ENCODE assay signal across 21 mouse cellular contexts in the genomic region with DNA sequence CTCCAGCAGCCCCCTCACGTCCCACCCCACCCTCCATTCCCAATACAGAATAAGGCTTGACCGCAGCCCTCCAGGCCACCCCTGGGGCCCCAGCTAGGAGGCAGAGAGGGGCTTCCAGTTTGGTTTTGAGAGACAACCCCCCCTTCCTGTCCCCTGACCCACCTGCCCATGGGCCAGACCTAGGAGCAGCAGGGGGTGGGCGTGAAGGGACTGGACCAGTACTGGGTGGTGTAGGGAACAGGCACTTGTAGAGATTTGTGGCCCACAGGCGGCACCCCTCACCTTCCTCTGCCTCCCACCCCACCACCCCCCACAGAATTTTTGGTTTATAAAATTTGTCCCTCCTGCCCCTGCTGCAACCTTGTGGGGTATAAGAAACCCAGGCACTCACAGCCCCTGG. TPM values are rescaled to one million over a fixed set of nuclear protein-coding genes. Genes with fewer than 3 reads are reported as not detected.
DNase-seq lines count a peak whose midpoint lies in the region; ATAC-seq lines count a peak whose summit lies in the region.
"Had no signal": no experiment of that assay in that cellular context is flagged by ENCODE, and none has a peak within 500 bp of the region (broad histone marks: within the 10 kb centered on the region; RNA-seq: fewer than 3 reads in every experiment).

No protein-coding gene starts in this region.

- no peak overlapping the region for H3K4me2 ChIP-seq in hindbrain, embryonic 12.5 days (replicated peaks)
- H3K4me2 ChIP-seq in midbrain, embryonic 13.5 days (replicated peaks), result no peak overlapping the region
- H3K4me2 ChIP-seq: forebrain, embryonic 13.5 days had no signal

- no peaks in the 10 kb centered on the region for H3K9me3 ChIP-seq in hindbrain, embryonic 12.5 days (replicated peaks)
- no peaks in the 10 kb centered on the region for H3K9me3 ChIP-seq in hindbrain, embryonic 10.5 days
- no peaks in the 10 kb centered on the region for H3K9me3 ChIP-seq in midbrain, embryonic 10.5 days (replicated peaks)
- H3K9me3 ChIP-seq in midbrain, embryonic 13.5 days, result no peaks in the 10 kb centered on the region
- H3K9me3 ChIP-seq in limb, embryonic 10.5 days (replicated peaks), result no peaks in the 10 kb centered on the region
- H3K9me3 ChIP-seq: forebrain, embryonic 13.5 days; G1E had no signal

- no peaks in the 10 kb centered on the region for H3K27me3 ChIP-seq in hindbrain, embryonic 12.5 days
- H3K27me3 ChIP-seq in hindbrain, embryonic 10.5 days (ENCODE audit: insufficient read depth, poor library complexity, severe bottlenecking), result no peaks in the 10 kb centered on the region
- H3K27me3 ChIP-seq in midbrain, embryonic 10.5 days (ENCODE audit: low read depth, poor library complexity, severe bottlenecking), result no peaks in the 10 kb centered on the region
- H3K27me3 ChIP-seq in midbrain, embryonic 13.5 days, result no peaks in the 10 kb centered on the region
- H3K27me3 ChIP-seq in limb, embryonic 10.5 days (ENCODE audit: low read depth, poor library complexity, severe bottlenecking), result no peaks in the 10 kb centered on the region
- H3K27me3 ChIP-seq: forebrain, embryonic 13.5 days; Patski had no signal

- ATAC-seq in hindbrain, embryonic 12.5 days (ENCODE audit: low FRiP score), result no peak
- ATAC-seq in midbrain, embryonic 13.5 days, result no peak
- ATAC-seq: forebrain, embryonic 13.5 days; hindbrain, postnatal 0 days; intestine, postnatal 0 days; Patski had no signal

- H3K36me3 ChIP-seq in hindbrain, embryonic 12.5 days, result peaks cover 15% of the 10 kb centered on the region
- H3K36me3 ChIP-seq in hindbrain, embryonic 10.5 days, result peaks cover 50% of the 10 kb centered on the region
- peaks cover 57% of the 10 kb centered on the region for H3K36me3 ChIP-seq in midbrain, embryonic 10.5 days
- H3K36me3 ChIP-seq in midbrain, embryonic 13.5 days, result 0 out of 2 replicates have a peak, but pooled peaks cover 11% of the 10 kb centered on the region
- peaks cover 74% of the 10 kb centered on the region for H3K36me3 ChIP-seq in limb, embryonic 10.5 days

- no peak overlapping the region for H3K27ac ChIP-seq in hindbrain, embryonic 12.5 days
- no peak overlapping the region for H3K27ac ChIP-seq in hindbrain, embryonic 10.5 days
- H3K27ac ChIP-seq in midbrain, embryonic 10.5 days (replicated peaks), result 0 out of 2 replicates have a peak overlapping the region, but pooled peaks have one; percentile 13
- H3K27ac ChIP-seq in midbrain, embryonic 13.5 days, result no peak overlapping the region
- no peak overlapping the region for H3K27ac ChIP-seq in limb, embryonic 10.5 days
- H3K27ac ChIP-seq: forebrain, embryonic 13.5 days; hindbrain, postnatal 0 days; stomach, postnatal 0 days had no signal

- no peak overlapping the region for H3K4me3 ChIP-seq in hindbrain, embryonic 12.5 days
- H3K4me3 ChIP-seq in hindbrain, embryonic 10.5 days, result no peak overlapping the region
- no peak overlapping the region for H3K4me3 ChIP-seq in midbrain, embryonic 10.5 days
- no peak overlapping the region for H3K4me3 ChIP-seq in midbrain, embryonic 13.5 days (replicated peaks)
- 0 out of 2 replicates have a peak overlapping the region, but pooled peaks have one; percentile 3 for H3K4me3 ChIP-seq in limb, embryonic 10.5 days
- H3K4me3 ChIP-seq: forebrain, embryonic 13.5 days had no signal

- H3K4me1 ChIP-seq in hindbrain, embryonic 12.5 days, result peaks cover 31% of the 10 kb centered on the region
- H3K4me1 ChIP-seq in hindbrain, embryonic 10.5 days (replicated peaks), result peaks cover 64% of the 10 kb centered on the region
- H3K4me1 ChIP-seq in midbrain, embryonic 10.5 days, result peaks cover 57% of the 10 kb centered on the region
- H3K4me1 ChIP-seq in midbrain, embryonic 13.5 days (replicated peaks), result peaks cover 40% of the 10 kb centered on the region
- peaks cover 61% of the 10 kb centered on the region for H3K4me1 ChIP-seq in limb, embryonic 10.5 days

- DNase-seq in cerebellum, adult 9-10 months, result peak; percentile 51
- DNase-seq in cerebellum, adult 11-12 months, result no peak
- no peak for DNase-seq in hindbrain, embryonic 10.5 days (ENCODE audit: low spot score)
- DNase-seq in midbrain, embryonic 10.5 days (ENCODE audit: low spot score), result no peak
- DNase-seq in limb, embryonic 10.5 days (ENCODE audit: low spot score), result no peak
- no peak for DNase-seq in gastrocnemius, adult 18-20 months (ENCODE audit: low spot score)
- DNase-seq: cerebellum, adult 8-10 months; heart, adult 18-20 months; kidney, postnatal 10 days; left cerebral cortex, postnatal 4 days; lung, postnatal 4 days; thymus, adult 2 months; thymus, postnatal 4 days had no signal

- H3K9ac ChIP-seq in hindbrain, embryonic 12.5 days, result peak overlapping the region; percentile 24; the same call in 1 of the 2 replicates
- H3K9ac ChIP-seq in midbrain, embryonic 13.5 days (replicated peaks), result no peak overlapping the region
- H3K9ac ChIP-seq: forebrain, embryonic 13.5 days had no signal

- WGBS in hindbrain, embryonic 12.5 days, result 96% methylated on average over 4 of the region's 4 CpGs
- 97% methylated on average over 4 of the region's 4 CpGs for WGBS in hindbrain, embryonic 10.5 days
- 95% methylated on average over 4 of the region's 4 CpGs for WGBS in midbrain, embryonic 10.5 days
- 95% methylated on average over 4 of the region's 4 CpGs for WGBS in midbrain, embryonic 13.5 days
- WGBS in limb, embryonic 10.5 days, result 93% methylated on average over 4 of the region's 4 CpGs

RNA-seq across cellular contexts. Expression of a gene that starts 5.7 kb away (rescaled TPM):
- polyA plus RNA-seq in hindbrain, embryonic 12.5 days (2016; fragmentation: Nextera tagmentation; extraction: Ambion mirVana), result 17.2 and 19.6 TPM in 2 replicates
- 11.6 and 12.5 TPM in 2 replicates for polyA plus RNA-seq in hindbrain, embryonic 10.5 days (2016; fragmentation: Nextera tagmentation; extraction: Ambion mirVana)
- polyA plus RNA-seq in midbrain, embryonic 10.5 days (2016; fragmentation: Nextera tagmentation; extraction: Ambion mirVana), result 9.3 and 10.5 TPM in 2 replicates
- 13.7 and 15.9 TPM in 2 replicates for polyA plus RNA-seq in midbrain, embryonic 13.5 days (2015; fragmentation: Nextera tagmentation; extraction: Ambion mirVana)
- 11.7 and 12.0 TPM in 2 replicates for polyA plus RNA-seq in limb, embryonic 10.5 days (2016; fragmentation: Nextera tagmentation; extraction: Ambion mirVana)
- 10 to 100 TPM; 83.2 to 83.8 TPM for total RNA-seq in gastrocnemius, adult 18-20 months (2021)

RNA-seq across cellular contexts. Expression of a gene that starts 7.2 kb away (rescaled TPM):
- polyA plus RNA-seq in hindbrain, embryonic 12.5 days (2016; fragmentation: Nextera tagmentation; extraction: Ambion mirVana), result 10.4 and 13.6 TPM in 2 replicates
- polyA plus RNA-seq in hindbrain, embryonic 10.5 days (2016; fragmentation: Nextera tagmentation; extraction: Ambion mirVana), result 8.0 and 8.6 TPM in 2 replicates
- 6.9 and 7.3 TPM in 2 replicates for polyA plus RNA-seq in midbrain, embryonic 10.5 days (2016; fragmentation: Nextera tagmentation; extraction: Ambion mirVana)
- polyA plus RNA-seq in midbrain, embryonic 13.5 days (2015; fragmentation: Nextera tagmentation; extraction: Ambion mirVana), result 4.4 and 5.7 TPM in 2 replicates
- polyA plus RNA-seq in limb, embryonic 10.5 days (2016; fragmentation: Nextera tagmentation; extraction: Ambion mirVana), result 14.2 and 16.6 TPM in 2 replicates
- total RNA-seq in gastrocnemius, adult 18-20 months (2021), result 1 to 10 TPM; 5.7 to 7.3 TPM

RNA-seq across cellular contexts. Expression of a gene that starts 22.1 kb away (rescaled TPM):
- polyA plus RNA-seq in hindbrain, embryonic 12.5 days (2016; fragmentation: Nextera tagmentation; extraction: Ambion mirVana), result 2.3 and 2.9 TPM in 2 replicates
- polyA plus RNA-seq in hindbrain, embryonic 10.5 days (2016; fragmentation: Nextera tagmentation; extraction: Ambion mirVana), result 2.5 and 3.0 TPM in 2 replicates
- 2.7 and 2.8 TPM in 2 replicates for polyA plus RNA-seq in midbrain, embryonic 10.5 days (2016; fragmentation: Nextera tagmentation; extraction: Ambion mirVana)
- 2.2 and 2.6 TPM in 2 replicates for polyA plus RNA-seq in midbrain, embryonic 13.5 days (2015; fragmentation: Nextera tagmentation; extraction: Ambion mirVana)
- polyA plus RNA-seq in limb, embryonic 10.5 days (2016; fragmentation: Nextera tagmentation; extraction: Ambion mirVana), result 3.1 and 3.3 TPM in 2 replicates
- 1 to 10 TPM; 4.7 to 5.3 TPM for total RNA-seq in gastrocnemius, adult 18-20 months (2021)

RNA-seq across cellular contexts. Expression of a gene that starts 22.9 kb away (rescaled TPM):
- polyA plus RNA-seq in hindbrain, embryonic 12.5 days (2016; fragmentation: Nextera tagmentation; extraction: Ambion mirVana), result 11.9 and 13.9 TPM in 2 replicates
- polyA plus RNA-seq in hindbrain, embryonic 10.5 days (2016; fragmentation: Nextera tagmentation; extraction: Ambion mirVana), result 10.2 and 11.2 TPM in 2 replicates
- 8.4 TPM in 2 replicates for polyA plus RNA-seq in midbrain, embryonic 10.5 days (2016; fragmentation: Nextera tagmentation; extraction: Ambion mirVana)
- 12.5 and 13.3 TPM in 2 replicates for polyA plus RNA-seq in midbrain, embryonic 13.5 days (2015; fragmentation: Nextera tagmentation; extraction: Ambion mirVana)
- 10.5 and 11.5 TPM in 2 replicates for polyA plus RNA-seq in limb, embryonic 10.5 days (2016; fragmentation: Nextera tagmentation; extraction: Ambion mirVana)
- total RNA-seq in gastrocnemius, adult 18-20 months (2021), result 1 to 10 TPM; 8.3 to 8.4 TPM

RNA-seq across cellular contexts. Expression of a gene that starts 24.1 kb away (rescaled TPM):
- 41.1 and 42.4 TPM in 2 replicates for polyA plus RNA-seq in hindbrain, embryonic 12.5 days (2016; fragmentation: Nextera tagmentation; extraction: Ambion mirVana)
- 23.2 and 23.5 TPM in 2 replicates for polyA plus RNA-seq in hindbrain, embryonic 10.5 days (2016; fragmentation: Nextera tagmentation; extraction: Ambion mirVana)
- 18.5 and 21.7 TPM in 2 replicates for polyA plus RNA-seq in midbrain, embryonic 10.5 days (2016; fragmentation: Nextera tagmentation; extraction: Ambion mirVana)
- 37.6 and 44.2 TPM in 2 replicates for polyA plus RNA-seq in midbrain, embryonic 13.5 days (2015; fragmentation: Nextera tagmentation; extraction: Ambion mirVana)
- 21.4 and 25.2 TPM in 2 replicates for polyA plus RNA-seq in limb, embryonic 10.5 days (2016; fragmentation: Nextera tagmentation; extraction: Ambion mirVana)
- total RNA-seq in gastrocnemius, adult 18-20 months (2021), result 10 to 100 TPM; 34.8 to 38.3 TPM
